Mouse (Mus musculus) thymus, adult 2 months (tissue): ENCODE data around the gene Lix1. TPM values are rescaled to one million over a fixed set of nuclear protein-coding genes. Genes with fewer than 3 reads are reported as not detected.

Experiments used
- DNase-seq: peaks from one replicate; pipeline ENCODE4 v3.0.0; 2021
- H3K27ac ChIP-seq: fragments of 200-500 bp; 2 replicates; pipeline ENCODE4 v1.5.1; 2012; ENCODE audit warnings: low read length, control low read depth; ENCODE audit not compliant: control insufficient read depth, insufficient read depth
- H3K27me3 ChIP-seq: fragments of 200-500 bp; 2 replicates; pipeline ENCODE4 v1.6.1; 2012; ENCODE audit warnings: mild to moderate bottlenecking, low read length, moderate library complexity, mixed read lengths; ENCODE audit not compliant: control insufficient read depth, insufficient read depth
- H3K36me3 ChIP-seq: fragments of 200-500 bp; 2 replicates; pipeline ENCODE4 v1.6.1; 2012; ENCODE audit warnings: mild to moderate bottlenecking, low read length, moderate library complexity; ENCODE audit not compliant: control insufficient read depth, insufficient read depth
- H3K4me1 ChIP-seq: fragments of 200-500 bp; replicated peaks from 2 replicates; pipeline ENCODE4 v1.6.1; 2012; ENCODE audit warnings: low read length; ENCODE audit not compliant: control insufficient read depth, insufficient read depth
- H3K4me3 ChIP-seq: fragments of 200-500 bp; 2 replicates; pipeline ENCODE4 v1.5.1; 2012; ENCODE audit warnings: mild to moderate bottlenecking, low read length, control low read depth, moderate library complexity; ENCODE audit not compliant: control insufficient read depth, insufficient read depth
- CTCF ChIP-seq: fragments of 200-500 bp; IDR thresholded peaks from 2 replicates; pipeline ENCODE4 v1.5.1; 2012; ENCODE audit warnings: mild to moderate bottlenecking, control low read depth, low read length, moderate library complexity, borderline replicate concordance; ENCODE audit not compliant: control insufficient read depth, poor library complexity, insufficient read depth; ENCODE audit errors: extremely low read depth
- POLR2A ChIP-seq: fragments of 200-500 bp; IDR thresholded peaks from 2 replicates; pipeline ENCODE4 v1.6.1; 2012; ENCODE audit warnings: mild to moderate bottlenecking, low read length, control low read depth, moderate library complexity; ENCODE audit not compliant: control insufficient read depth, poor library complexity, insufficient read depth; ENCODE audit errors: extremely low read depth
- WGBS: fragments of 180-500 bp; shearing (Covaris S2); methylation state at CpG from one replicate; pipeline ENCODE4 v1.1.7; 2018; 5-methylcytosine and 5-hydroxymethylcytosine counted together
- polyA plus RNA-seq: library from polyadenylated mRNA; depleted of rRNA; stranded (reverse); fragments of >200 nt; gene quantifications from 2 replicates; pipeline ENCODE4 v1.2.3, GENCODE M21; 2012

The Lix1 gene
- polyA plus RNA-seq, 1 experiment = 0.12 TPM

DNA sequence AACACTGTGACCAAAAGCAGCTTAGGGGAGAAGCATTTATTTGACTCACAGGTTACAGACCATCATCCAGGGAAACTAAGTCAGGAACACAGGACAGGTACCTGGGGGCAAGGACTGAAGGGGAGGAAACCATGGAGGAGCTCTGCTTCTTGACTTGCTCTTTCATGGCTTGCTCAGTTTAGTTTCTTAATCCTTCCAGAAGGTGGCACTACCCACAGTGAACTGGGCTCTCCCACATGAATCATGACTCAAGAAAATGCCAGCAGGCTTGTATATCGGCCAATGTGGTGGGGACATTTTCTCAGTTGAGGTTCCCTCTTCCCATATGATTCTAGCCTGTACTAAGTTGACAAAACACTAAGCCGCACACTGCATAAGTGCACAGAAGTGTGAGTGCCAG, 16.4 kb upstream of the Lix1 start:
- no peaks in the 10 kb centered on the region for H3K4me1 ChIP-seq
- no peak for DNase-seq
- WGBS = 97% methylated on average over 2 of the region's 2 CpGs
- peaks cover 34% of the 10 kb centered on the region for H3K36me3 ChIP-seq
- no peak overlapping the region for H3K27ac ChIP-seq
- TF ChIP-seq POLR2A (no peak), CTCF (no peak)
- no peaks in the 10 kb centered on the region for H3K27me3 ChIP-seq
- H3K4me3 ChIP-seq = no peak overlapping the region

DNA sequence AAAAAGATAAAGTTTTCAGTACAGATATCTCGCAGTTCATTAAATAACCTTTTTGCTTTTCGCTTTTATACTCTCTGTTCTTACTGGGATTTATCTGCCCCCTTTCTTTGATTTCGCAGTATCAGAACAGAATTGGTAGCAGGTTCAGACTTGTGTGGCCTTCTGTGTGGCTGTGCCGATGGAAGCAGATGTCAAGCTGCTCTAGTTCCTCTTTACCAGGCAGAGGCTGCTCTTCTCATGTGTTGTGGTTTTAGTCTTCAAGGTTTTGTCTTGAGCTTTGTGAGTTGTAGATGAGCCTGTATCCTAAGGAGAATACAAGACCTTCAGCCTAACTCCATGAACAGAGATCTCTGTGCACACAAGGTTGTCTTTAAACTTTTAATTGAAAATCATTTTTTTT, 10.6 kb upstream of the Lix1 start:
- no peak for DNase-seq
- H3K4me3 ChIP-seq = no peak overlapping the region
- WGBS = 55% methylated on average over 4 of the region's 4 CpGs
- H3K27ac ChIP-seq = no peak overlapping the region
- TF ChIP-seq CTCF (no peak), POLR2A (no peak)
- no peaks in the 10 kb centered on the region for H3K27me3 ChIP-seq
- H3K36me3 ChIP-seq = peaks cover 15% of the 10 kb centered on the region
- no peaks in the 10 kb centered on the region for H3K4me1 ChIP-seq

DNA sequence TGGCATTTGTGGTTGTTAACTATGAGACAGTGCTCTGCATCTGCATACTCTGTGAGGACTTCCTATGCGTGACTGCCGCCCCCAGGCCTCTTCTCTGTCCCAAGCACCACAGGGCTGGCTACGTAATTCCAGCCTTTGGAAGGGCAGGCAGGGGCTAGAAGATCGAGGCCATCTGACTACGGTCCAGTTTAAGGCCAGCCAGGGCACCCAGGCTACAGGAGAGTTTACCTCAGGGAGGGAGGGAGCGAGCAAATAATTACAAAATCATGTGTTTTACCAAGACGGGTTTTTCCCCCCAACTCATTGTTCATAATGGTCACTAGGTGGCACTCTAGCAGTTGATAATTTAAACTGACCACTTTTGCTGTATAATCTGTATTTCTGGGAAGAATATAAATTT, 9.6 kb upstream of the Lix1 start:
- H3K27me3 ChIP-seq = no peaks in the 10 kb centered on the region
- no peak overlapping the region for H3K4me3 ChIP-seq
- TF ChIP-seq CTCF = no peak
- TF ChIP-seq POLR2A = no peak
- WGBS = 87% methylated on average over 7 of the region's 7 CpGs
- DNase-seq = no peak
- no peaks in the 10 kb centered on the region for H3K4me1 ChIP-seq
- H3K27ac ChIP-seq = no peak overlapping the region
- peaks cover 8% of the 10 kb centered on the region; the same call in 1 of the 2 replicates for H3K36me3 ChIP-seq

DNA sequence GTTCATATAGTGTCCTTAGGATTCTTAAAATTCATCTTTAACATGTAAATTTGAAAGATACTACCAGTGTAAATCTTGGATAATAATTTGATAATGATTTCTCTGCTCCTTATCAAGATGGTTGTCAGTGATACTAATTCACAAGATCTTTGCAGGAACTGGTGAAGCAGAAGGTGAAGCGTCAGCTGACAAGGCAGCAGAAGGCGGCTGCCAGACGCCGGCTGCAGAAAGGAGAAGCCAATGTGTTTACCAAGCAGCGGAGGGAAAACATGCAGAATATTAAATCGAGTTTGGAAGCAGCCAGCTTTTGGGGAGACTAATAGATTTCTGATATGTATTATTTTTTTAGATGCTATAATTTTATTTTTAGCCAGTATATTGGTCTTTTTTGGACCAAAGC, 9.2 kb upstream of the Lix1 start:
- no peak for DNase-seq
- no peak overlapping the region for H3K27ac ChIP-seq
- peaks cover 8% of the 10 kb centered on the region; the same call in 1 of the 2 replicates for H3K36me3 ChIP-seq
- 95% methylated on average over 6 of the region's 6 CpGs for WGBS
- no peaks in the 10 kb centered on the region for H3K27me3 ChIP-seq
- H3K4me1 ChIP-seq = no peaks in the 10 kb centered on the region
- no peak overlapping the region for H3K4me3 ChIP-seq
- no peak for TF ChIP-seq CTCF
- TF ChIP-seq POLR2A = no peak

DNA sequence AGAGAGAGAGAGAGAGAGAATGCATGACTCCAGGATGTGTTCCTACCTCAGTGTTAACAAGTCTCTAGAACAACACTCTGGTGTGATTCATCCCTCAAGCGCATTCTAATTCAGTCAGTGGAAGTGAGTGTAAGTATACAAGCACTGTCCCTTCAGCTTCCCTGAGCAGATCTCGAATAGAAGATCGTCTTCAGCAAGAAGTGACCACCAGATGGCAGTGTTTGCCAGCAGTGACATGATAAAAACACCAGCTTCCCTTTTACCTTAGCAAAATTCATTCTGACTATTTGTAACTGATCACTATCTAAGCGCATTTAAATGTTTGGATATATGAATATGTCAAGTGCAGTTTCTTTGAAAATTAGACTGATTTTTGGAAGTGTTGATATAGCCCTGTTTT, 8.1 kb upstream of the Lix1 start:
- TF ChIP-seq CTCF (no peak), POLR2A (no peak)
- WGBS = 25% methylated on average over 4 of the region's 4 CpGs
- peak; percentile 75 for DNase-seq

DNA sequence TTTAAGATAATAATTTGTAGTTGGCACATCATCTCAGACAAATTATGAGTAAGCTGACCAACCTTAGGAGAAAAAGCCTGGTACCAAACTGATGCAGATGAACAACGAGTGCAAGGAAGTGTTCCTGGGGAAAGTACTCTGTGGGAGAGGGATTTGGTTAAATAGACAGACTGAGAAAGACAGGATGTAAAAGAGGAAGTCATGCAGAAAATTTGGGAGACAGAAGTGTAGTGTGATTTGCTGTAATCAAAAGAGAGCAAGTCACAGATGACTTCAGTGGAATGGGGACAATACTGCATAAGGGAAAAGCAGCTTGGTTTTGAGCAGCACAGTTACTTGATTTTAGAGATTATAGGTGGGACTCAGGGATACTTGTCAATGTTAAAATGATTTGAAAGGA, 5.6 kb upstream of the Lix1 start:
- H3K27me3 ChIP-seq = no peaks in the 10 kb centered on the region
- no peak overlapping the region for H3K27ac ChIP-seq
- no peak overlapping the region for H3K4me3 ChIP-seq
- no peak for DNase-seq
- no peaks in the 10 kb centered on the region for H3K36me3 ChIP-seq
- no peaks in the 10 kb centered on the region for H3K4me1 ChIP-seq
- TF ChIP-seq POLR2A (no peak), CTCF (no peak)
- 58% methylated on average over 1 of the region's 1 CpGs for whole genome bisulfite sequencing

More for the DNA sequence above, 8.1 kb upstream of the Lix1 start:
- peaks cover 5% of the 10 kb centered on the region; the same call in 1 of the 2 replicates for H3K36me3 ChIP-seq
- H3K4me3 ChIP-seq = no peak overlapping the region
- H3K27me3 ChIP-seq = no peaks in the 10 kb centered on the region
- no peaks in the 10 kb centered on the region for H3K4me1 ChIP-seq
- H3K27ac ChIP-seq = no peak overlapping the region

DNA sequence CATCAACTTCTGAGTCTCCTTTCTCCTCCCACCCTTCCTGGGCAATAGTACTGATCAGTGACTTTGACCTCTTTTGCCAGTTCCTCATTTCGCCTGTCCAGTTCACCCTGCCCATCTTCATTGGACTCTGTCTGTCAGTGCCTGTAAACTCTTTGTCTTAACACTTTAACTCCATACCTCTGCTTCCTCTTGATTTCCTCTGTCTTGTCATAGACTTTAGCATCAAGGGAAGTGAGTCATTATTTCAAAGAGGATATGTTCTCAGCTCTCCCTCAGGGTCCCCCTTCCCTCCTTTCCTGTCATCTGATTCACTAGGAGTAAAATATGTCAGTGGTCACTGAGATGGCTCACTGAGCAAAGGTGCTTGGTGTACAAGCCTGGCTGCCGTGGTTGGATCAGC, 3.8 kb upstream of the Lix1 start:
- Histone ChIP-seq H3K27me3 (no peaks in the 10 kb centered on the region), H3K27ac (no peak overlapping the region), H3K36me3 (no peaks in the 10 kb centered on the region), H3K4me1 (no peaks in the 10 kb centered on the region), H3K4me3 (no peak overlapping the region)
- WGBS = 49% methylated on average over 2 of the region's 2 CpGs
- TF ChIP-seq POLR2A (no peak), CTCF (no peak)
- no peak for DNase-seq
